Mouse (Mus musculus) cerebellum, adult 11-12 months (tissue): ENCODE measurements at regions not wholly inside any gene's neighbourhood (a gene's known extent, or its start where the extent isn't known, plus 50 kb on each side); places are given as distances from the start of the nearest gene placed in this dataset.

Experiments used
- DNase-seq: peaks from one replicate; pipeline ENCODE4 v3.0.0; 2022

DNA sequence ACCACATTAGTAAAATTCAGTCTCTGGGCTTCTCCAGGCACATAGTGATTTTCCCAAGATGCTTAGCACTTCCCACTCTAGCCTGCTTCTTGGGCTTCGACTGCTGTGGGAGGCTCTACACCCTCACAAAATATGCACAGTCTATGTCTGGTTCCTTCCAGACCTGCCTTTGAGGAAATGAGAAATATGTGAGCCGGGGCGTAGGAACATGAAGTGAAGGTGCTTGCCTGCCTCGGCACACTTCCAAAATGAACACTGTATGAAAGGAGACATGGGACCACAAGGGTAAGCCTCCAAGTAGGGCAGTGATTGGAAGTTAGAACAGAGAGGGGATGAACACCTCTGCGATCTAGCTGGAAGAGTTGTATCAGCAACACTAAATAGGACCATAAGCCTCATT lies 54.5 kb downstream of the Gm10260 start:
- DNase-seq, result no peak

DNA sequence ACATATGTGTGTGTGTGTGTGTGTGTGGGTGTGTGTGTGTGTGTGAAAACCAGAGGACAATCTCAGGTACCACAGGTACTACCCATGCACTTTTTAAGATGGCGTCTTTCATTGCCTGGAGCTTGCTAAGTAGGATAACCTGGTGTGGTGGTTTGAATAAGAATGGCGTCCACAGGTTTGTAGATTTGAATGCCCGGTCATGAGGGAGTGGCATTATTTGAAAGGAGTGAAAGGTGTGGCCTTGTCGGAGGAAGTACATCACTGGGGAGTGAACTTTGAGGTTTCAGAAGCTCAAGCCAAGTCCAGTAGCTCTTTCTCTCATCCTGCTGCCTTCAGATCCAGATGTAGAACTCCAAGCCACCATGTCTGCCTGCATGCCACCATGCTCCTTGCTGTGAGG lies 55.9 kb downstream of the Gm10260 start:
- DNase-seq, result no peak

DNA sequence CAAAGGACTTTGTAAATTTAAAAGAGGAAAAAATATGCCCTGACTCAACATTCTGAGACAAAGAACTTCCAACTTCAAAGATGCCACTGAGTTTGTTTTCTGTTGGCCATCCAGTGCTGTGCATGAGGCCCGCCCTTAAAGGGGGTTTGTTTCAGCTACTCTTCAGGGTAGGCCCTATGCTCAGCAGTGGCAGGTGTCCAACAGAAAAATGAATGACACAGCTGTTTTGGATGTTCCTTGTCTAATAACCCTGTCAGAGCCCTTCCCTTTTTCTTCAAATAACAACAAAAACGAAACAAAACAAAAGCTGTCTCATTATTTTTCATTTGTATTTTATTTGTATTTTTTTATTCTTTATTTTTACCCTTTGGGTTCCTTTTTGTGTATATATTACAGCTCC lies 61.5 kb downstream of the Gm10260 start:
- no peak for DNase-seq

DNA sequence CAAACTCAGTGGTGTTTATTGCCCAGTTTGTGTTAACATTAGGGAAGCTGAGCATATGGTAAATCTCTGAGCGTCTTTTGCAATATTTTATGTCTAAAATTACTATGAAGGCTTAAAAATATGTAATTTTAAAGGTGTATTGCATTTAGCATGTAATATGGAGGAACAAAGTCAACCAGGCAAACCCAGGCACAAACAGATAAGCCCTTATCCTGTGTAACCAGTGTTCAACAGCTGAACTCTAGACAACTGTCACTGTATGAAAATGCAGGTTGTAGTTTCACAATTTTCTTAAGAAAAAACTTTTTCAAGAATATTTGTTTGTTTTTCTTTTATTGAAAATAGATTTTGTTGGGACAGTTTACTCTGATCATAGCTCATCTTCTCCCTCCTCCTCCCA lies 62.1 kb downstream of the Gm10260 start:
- DNase-seq, result no peak

DNA sequence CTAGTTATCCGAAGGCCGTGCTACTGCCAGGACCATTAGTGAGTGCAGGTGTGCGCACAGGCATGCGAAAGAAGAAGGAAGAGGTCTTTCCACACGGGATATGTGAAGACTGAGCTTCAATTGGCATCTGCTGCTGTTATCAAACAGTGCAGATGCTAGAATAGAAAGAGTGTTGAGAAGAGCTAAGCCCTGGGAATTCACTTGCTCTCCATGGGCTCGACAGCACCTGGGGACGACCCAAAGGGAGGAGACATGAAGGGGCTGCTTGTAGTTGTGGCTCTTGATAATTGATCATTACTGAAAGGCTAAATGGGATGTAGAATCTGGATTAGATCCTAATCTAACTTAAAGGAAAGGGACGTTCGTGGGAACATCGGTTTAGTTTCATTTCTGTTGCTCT lies 63.2 kb downstream of the Gm10260 start:
- no peak for DNase-seq

DNA sequence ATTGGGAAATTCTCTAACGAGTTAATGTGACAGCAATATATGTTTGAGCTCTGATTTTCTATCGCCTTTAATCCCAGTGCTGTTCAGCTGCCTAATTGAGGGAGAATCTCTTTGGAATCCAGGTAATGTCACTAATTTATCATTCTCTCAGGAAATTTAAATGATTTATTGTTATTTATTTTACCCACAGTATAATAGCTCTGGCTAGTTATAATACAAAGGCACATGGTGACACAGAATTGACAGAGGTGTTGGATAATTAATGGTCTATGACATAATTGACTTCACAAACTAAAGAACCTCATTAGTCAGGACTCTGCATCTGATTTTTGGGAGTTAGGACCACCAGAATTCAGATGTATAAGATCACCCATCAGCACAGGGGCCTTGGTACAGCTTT lies 65.4 kb downstream of the Gm10260 start:
- no peak for DNase-seq

DNA sequence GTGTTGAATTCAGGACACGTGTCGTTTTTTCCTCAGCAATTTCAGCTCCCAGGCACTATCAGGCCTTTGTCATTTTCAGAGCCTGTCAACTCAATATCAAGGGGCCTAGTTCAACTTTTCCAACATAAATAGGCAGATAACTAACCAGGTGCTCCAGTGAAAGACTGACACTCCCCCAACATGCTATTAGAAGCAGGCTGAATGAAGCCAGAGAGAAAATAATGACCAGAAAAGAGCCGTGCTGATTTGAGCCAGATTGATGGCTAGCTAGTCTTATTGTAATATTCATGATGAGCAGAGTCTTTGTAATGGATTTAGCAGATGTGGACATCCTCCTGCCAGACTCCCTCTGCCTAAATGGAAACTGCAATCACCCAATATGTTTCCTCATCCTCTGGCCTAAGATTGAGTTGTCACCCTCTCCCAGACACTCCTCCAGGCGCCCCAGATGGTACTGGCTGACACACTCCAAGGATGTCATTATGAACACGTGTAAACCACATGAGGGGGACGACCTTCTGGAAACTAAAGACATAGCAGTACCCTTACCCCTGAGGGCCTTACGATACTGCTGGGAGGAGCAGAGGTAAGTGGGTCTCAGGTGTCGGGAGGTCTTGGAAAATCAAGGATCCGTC lies 66.0 kb downstream of the Gm10260 start:
- DNase-seq, result no peak

DNA sequence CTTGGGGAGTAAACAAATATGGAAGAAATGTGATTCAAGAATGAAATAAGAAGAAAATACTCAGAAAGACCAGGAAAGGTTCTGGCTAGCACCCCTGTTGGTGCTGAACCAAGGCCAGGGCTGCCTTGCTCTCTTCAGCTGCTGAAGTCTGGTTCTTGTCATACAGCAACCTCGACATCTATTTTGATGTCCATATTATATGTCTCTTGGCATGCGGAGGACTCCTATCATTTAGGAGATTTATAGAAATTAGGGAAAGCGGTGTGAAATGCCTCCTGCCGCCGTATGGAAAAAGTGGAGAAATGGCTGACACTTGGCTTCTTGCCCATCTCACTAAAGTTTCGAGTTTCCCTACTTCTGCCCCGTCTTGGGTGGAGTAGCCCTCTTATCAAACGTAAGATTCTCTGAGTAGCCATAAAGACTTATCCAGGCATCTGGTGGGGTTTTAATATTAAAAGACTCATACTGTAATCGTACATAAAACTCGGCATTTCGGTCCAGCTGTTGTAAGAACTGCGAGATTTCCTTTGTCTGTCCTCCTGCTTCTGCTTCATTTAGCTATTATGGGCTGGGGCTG lies 72.0 kb downstream of the Gm10260 start:
- DNase-seq, result no peak

DNA sequence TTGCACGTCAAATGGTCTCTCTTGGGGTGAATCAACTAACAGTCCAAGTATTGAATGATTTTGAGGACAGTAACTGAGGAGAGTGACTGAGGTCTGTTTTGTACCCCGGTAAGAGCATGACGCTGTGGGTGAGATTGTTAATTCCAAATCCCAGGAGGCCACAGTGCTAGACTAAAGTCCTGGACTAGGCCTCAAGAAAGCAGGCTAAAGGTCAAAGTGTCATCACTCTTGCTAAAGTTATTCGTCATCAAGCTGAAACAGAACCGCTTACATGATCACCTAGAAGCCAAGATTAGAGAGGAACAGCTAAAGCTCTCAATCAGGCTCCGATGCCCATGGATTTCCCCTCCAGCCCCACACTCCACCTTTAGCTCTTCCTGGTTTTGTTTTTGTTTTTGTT lies 76.6 kb downstream of the Gm10260 start:
- DNase-seq, result no peak

DNA sequence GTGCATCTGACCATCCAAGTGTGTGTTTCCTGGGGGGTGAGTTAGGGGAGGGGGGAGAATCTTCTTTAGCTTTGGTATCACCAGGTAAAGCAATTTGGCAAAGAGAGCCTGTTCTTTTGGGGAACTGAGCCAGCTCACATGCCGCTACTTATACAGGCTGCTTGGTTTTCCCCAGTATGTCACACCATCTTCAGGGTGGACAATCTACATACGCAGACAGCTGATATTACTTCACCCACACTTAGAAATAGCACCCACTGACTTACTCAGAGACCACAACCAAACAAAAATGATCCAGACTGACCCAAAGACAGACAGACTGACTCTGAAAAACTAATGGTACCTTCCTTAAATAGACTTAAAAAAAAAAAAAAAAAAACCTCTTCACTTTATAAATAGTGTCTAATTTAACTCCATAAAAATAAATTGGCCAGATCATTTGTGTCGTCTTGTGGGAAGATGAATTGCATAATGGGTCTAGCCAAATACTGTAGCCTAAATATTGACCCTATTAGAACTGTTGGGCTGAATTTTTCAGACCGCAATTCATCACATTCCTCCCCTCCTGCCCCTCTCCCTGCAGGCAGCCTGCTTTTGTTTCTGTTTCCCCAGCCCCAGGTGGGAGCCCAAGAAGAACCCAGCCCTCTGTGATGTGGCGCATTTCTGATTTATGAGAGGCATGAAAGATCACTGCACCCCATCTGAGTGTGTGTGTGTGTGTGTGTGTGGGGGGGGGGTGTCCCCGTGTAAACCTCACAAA lies 79.0 kb downstream of the Gm10260 start:
- no peak for DNase-seq

DNA sequence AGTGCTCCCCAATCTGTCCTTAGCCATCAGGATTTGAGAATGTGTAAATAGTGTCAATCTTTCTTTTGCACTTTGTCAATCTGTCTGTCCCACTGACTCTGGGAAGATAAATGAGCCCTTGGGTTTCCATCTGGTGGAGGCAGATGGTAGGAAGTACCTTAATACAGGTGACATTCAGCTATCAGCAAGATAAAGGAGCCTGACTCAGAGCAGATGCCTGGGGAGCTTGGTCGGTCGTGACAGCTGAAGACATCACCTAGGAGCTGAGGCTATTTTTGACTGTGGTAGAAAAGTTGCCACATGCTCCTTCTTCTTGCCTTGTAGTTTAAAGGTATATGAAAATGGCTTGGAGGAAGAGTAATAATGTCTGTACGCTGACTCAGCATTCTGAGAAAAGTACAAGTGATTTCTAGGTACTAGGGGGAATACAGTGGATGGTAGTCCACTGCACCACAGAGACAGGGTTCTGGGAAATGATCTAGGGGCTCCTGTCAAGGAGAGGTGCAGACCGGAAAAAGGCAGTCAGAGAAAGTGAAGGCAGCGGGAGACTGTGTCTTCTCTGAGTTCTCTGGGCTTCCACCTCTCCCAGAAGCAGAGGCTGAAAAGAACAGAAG lies 80.0 kb downstream of the Gm10260 start:
- no peak for DNase-seq

DNA sequence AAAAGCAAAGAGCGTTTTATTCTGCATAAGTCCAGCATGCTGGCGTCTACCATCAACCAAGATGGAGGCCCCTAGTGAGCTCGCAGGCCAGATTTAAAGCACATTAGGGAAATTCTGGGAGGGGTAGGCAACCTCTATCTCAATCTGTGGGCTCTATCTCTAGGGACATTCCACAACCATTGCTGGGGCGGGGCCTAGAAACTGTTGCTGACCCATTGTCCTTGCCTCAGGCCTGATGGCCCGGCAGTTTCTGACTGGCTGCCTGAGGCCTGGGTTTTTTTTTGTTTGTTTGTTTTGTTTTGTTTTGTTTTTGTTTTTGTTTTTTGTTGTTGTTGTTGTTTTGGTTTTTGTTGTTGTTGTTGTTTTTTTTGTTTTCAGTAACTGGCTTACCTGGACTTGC lies 81.4 kb downstream of the Gm10260 start:
- no peak for DNase-seq

DNA sequence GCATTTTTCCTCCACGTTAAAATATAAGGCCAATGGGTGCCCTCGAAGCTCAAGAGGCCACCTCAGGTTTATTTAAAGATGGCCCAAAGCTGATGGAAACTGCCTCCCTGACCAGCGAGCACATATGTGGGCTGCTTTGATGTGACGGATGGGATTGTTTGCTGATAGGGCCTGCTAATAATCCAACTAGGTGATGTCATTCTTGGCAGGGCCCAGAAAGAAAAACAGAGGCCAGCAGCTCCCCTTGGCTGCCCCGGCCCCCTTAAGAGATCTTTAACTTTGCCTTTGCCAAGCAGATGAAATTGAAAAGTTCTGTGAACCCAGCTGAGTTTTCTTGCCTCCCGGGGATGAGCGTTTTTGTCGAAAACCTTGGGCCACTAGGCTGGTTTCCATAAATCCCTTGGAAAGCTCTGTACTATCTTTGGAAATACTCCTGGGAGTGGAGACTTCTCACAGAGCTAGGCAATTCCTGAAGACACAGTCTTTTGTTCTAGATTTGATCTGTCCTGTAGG lies 83.8 kb downstream of the Gm10260 start:
- DNase-seq, result no peak

DNA sequence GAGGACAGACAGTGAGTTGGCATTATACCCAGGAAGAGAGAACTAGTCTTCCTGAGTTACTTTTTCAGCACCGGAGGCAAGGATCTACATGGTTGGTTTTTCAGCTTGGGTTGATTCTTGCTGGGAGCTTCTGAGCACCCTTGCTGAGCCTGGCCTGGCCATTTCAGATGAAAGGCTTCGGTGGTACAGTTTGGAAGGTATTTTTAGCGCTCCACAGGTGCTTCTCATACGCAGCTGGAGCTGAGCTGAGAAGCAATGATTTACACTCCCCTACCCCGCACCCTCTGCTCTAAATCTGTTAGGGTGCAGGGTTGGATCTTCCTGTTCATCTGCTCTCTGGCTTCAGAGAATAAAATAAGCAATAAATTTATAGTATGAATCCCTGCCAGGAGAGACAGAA lies 87.3 kb downstream of the Gm10260 start:
- no peak for DNase-seq

DNA sequence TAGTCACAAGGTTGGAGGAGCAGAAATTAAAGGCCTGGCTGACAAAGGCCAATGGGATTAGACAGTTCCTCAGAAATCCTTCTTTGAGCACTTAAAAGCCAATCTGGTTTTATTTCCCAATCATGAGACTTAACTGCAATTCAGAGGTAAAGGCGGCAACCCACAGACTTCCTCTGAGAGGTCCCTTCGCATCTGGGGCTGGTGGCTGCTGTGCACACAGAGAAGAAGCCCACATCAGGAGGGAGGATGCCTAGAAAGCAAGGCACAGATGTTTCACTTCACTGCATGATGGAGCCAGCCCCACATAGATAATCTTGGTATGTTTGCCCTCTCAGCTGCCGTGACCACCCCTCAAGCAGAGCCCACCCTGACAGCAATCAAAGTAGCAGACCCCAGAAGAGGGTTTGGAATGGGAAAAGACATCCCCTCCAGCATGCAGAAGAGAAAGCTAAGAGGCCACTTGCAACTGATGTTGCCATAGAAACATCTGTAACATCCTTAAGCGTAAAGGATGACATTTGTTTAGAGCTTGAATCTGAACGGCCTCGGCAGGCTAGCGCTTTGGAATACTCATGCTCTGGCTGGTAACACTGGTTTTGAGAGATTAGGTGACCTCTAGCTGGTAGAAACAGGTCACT lies 88.3 kb downstream of the Gm10260 start:
- no peak for DNase-seq

DNA sequence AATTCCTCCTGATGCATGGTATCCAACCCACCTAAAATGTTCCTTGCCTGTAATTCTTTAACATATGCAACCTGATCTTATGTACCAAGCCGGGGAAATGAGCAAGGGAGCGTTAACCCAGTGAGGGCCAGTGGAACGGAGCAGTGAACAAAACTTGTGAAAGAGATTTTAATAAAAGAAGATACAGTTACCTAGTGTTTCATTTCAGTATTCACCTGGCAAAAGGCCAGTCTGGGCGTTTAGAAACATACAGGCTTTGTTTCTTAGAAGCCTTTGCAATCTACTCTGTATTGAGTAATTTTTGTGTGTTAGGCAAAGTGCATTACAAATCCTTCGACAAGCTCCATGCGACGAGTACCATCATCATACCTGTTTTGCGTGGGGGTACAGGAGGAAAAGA lies 91.1 kb downstream of the Gm10260 start:
- no peak for DNase-seq

DNA sequence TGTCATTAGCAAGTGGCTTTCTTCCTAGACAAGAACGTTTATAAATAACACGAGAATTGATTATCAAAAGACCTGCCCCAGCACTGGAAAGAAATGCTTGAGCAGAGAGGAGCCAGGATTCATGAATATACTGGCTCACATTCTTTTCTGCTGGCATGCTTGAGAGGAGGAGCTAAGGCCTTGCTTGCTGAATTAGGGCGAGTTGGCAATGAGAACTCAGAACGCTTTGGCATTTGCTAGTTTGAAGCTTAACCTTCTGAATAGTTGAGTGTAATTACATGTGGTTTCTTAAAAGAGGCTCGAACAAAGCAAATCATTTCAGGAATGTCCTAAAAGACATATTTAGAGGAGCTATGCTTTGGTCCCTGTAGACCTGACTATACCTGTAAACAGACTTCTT lies 91.5 kb downstream of the Gm10260 start:
- DNase-seq, result no peak

DNA sequence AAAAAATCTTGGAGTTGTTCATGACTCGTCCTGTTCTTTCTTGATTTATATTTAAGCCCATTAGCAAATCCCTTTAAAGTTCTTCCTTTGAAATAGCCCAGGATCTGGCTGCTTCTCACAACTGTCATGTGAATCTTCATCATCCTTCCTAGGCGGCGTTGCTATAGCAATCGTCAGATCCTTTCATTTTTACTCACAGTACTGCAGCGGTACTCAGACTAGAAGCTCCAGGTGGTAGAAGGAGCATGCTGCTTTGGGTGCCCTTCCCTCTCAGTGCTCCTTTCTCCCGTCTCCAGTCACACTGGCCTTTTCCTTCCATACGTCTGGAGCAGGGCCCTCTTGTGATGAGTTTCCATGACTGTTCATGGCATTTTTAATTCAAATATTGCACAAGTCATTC lies 93.1 kb downstream of the Gm10260 start:
- DNase-seq, result no peak

DNA sequence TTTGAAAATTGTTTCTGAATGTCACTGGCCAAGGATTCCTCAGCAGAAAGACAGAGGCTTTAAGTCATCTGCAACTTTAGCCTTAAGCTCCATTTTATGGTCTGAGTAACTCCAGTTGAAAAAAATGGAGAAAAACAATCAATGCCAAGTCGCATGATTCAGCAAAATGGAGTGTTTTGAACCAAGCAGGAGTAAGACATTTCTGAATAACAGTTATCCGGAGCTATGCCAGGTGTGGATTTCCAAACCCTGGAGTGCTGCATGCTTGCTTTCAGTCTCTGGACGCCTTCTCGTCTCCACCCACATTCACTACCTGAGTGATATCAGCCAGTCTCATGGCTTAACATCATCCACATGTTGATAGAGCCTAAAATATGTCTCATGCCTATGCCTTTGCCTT lies 93.7 kb downstream of the Gm10260 start:
- no peak for DNase-seq

DNA sequence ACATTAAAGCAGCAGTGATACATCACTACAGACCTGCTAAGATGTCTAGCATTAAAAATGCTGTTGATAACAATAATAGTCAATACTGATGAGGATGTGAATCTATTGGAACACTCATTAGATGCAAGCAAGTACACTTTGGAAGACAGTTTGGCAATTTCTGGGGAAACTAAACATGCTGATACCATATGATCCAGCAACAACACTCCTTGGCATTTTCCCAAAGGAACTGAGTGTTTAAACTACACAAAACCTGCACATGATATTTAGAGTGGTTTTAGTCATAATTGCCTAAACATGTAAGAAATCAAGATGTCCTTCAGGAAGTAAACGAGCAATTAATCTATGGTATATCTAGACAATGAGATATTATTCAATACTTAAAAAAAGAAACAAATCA lies 95.2 kb downstream of the Gm10260 start:
- no peak for DNase-seq

DNA sequence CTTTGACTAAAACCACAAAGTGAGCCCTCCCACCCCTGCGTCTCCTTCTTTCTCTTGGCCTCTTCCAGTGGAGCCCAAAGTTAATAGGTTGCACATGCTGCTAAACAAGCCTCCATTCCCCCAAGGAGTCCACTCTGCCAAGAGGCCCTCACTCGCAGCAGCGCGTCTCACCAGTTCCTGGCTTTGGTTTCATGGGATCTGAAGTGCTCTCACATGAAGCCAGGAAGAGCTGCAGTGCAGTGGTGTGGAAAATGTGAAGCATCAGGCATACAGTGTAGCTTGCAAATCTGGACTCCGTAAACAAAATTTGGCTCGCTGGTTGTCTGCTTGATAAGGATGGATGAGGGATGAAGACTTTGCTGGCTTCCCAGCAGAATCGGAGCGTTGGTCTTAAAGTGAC lies 97.7 kb downstream of the Gm10260 start:
- DNase-seq, result no peak

DNA sequence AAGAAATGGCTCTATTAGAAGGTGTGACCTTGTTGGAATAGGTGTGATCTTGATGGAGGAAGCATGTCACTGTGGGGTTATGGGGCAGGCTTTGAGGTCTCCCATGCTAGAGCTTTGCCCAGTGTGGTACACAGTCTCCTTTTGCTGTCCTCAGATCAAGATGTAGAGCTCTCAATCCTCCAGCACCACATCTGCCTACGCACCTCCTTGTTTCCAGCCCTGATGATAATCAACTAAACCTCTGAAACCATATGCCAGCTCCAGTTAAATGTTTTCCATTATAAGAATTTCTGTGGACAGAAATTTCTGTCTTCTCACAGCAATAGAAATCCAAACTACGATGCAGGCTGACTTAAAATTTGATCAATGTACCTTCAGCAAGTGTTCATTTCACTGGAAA lies 103.8 kb downstream of the Gm10260 start:
- no peak for DNase-seq

DNA sequence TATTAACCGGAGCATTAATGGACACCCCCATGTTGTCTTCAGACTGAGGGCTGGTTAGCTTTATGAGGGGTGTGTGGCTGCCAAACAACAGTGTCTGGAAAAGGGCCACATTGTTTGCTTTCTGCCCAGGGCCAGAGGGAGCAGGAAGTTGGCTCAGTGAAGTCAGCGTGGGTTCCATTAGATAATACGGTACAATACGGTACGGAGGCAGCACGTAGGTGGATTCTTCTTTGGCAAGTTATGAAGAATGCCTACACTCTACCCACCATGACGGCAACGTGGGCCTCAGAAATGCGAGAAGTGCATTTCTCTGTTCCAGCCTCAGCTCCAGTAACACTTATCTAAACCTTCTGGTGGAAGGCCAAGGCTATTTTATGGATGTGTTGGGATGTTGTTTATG lies 108.2 kb downstream of the Gm10260 start:
- DNase-seq, result no peak

DNA sequence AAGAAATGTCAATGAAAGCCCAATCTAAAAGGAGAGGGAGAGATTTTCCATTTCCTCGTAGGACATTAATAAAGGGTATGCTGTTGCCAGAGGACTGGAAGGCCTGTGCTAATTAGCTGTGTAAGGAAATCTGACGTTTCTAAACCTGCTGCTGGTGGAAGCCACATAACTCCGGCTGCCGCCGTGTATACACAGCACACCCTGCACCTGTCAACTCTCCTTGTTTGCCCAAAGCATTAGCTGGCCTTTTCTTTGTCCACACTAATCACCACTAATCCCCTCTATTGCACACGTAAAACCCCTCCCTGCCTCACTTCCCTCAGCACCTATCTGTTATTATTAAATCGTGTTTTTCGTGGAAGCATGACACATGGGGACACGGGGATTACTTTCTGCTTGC lies 108.7 kb downstream of the Gm10260 start:
- no peak for DNase-seq
